Mouse (Mus musculus): ENCODE data around the gene Plk5. TPM values are rescaled to one million over a fixed set of nuclear protein-coding genes. Genes with fewer than 3 reads are reported as not detected.

The Plk5 gene
- total RNA-seq, 1 experiment, result 6.0 TPM

- Histone ChIP-seq H3K36me3 (ENCODE audit: control insufficient read depth, insufficient read depth, low read length, poor library complexity, severe bottlenecking) (peaks cover 4% of the 10 kb centered on the region; the same call in 1 of the 2 replicates), H3K27ac (ENCODE audit: insufficient read depth, low read depth, low read length, poor library complexity, severe bottlenecking) (0 out of 2 replicates have a peak overlapping the region, but pooled peaks have one; percentile 12), H3K4me1 (ENCODE audit: control insufficient read depth in 2 of 2, insufficient read depth in 2 of 2, low read length in 2 of 2, poor library complexity in 1 of 2) (peaks cover 2 to 27% of the 10 kb centered on the region in 2 experiments; a peak in 3 of 4 replicates), H3K4me3 (ENCODE audit: insufficient read depth in 1 of 2, low read depth in 1 of 2, low read length in 2 of 2, poor library complexity in 1 of 2, severe bottlenecking in 1 of 2) (no peak overlapping the region), H3K9me3 (ENCODE audit: control insufficient read depth, insufficient read depth, low read depth, low read length) (no peaks in the 10 kb centered on the region), H3K9ac (ENCODE audit: insufficient read depth, low read depth, low read length, poor library complexity, severe bottlenecking) (no peak overlapping the region)
- in situ Hi-C loops (cut with MboI; ENCODE audit: low sequenced_read_pairs in 2 of 2, unreplicated experiment in 2 of 2), result no loop called here
- no peak for DNase-seq (ENCODE audit: low read depth, low spot score)
- TF ChIP-seq ZNF384 (IDR thresholded peaks at IDR 0.05; ENCODE audit: low read depth, low read length), result no peak
- no peak for TF ChIP-seq ZC3H11A (IDR thresholded peaks at IDR 0.05; ENCODE audit: borderline replicate concordance, low read depth, low read length)
- TF ChIP-seq MAFK (IDR thresholded peaks at IDR 0.05; ENCODE audit: insufficient read depth, low read depth, low read length), result no peak
- TF ChIP-seq CHD2 (IDR thresholded peaks at IDR 0.05; ENCODE audit: low read depth, low read length), result no peak
- TF ChIP-seq HCFC1 (IDR thresholded peaks at IDR 0.05; ENCODE audit: borderline replicate concordance, insufficient read depth, low read length), result no peak
These were observed 20.0 kb upstream of the Plk5 start for GRCm38 (mm10) chr10:80336263-80336662.

GRCm38 (mm10) chr10:80339941-80340750 is 16.1 kb upstream of the Plk5 start:
- no peak overlapping the region for H3K4me3 ChIP-seq (ENCODE audit: insufficient read depth in 1 of 2, low read depth in 1 of 2, low read length in 2 of 2, poor library complexity in 1 of 2, severe bottlenecking in 1 of 2)
- H3K9me3 ChIP-seq (ENCODE audit: control insufficient read depth, insufficient read depth, low read depth, low read length), result no peaks in the 10 kb centered on the region
- H3K27ac ChIP-seq (ENCODE audit: insufficient read depth, low read depth, low read length, poor library complexity, severe bottlenecking), result no peak overlapping the region
- peak; percentile 88 for DNase-seq (ENCODE audit: low read depth, low spot score)
- H3K4me1 ChIP-seq (ENCODE audit: control insufficient read depth in 2 of 2, insufficient read depth in 2 of 2, low read length in 2 of 2, poor library complexity in 1 of 2), result peaks cover 2 to 36% of the 10 kb centered on the region in 2 experiments; a peak in 3 of 4 replicates
- H3K9ac ChIP-seq (ENCODE audit: insufficient read depth, low read depth, low read length, poor library complexity, severe bottlenecking), result peak overlapping the region; percentile 15; the same call in 1 of the 2 replicates
- no peak for TF ChIP-seq MAFK (IDR thresholded peaks at IDR 0.05; ENCODE audit: insufficient read depth, low read depth, low read length)
- no peak for TF ChIP-seq HCFC1 (IDR thresholded peaks at IDR 0.05; ENCODE audit: borderline replicate concordance, insufficient read depth, low read length)
- TF ChIP-seq ZNF384 (IDR thresholded peaks at IDR 0.05; ENCODE audit: low read depth, low read length), result no peak
- no peak for TF ChIP-seq CHD2 (IDR thresholded peaks at IDR 0.05; ENCODE audit: low read depth, low read length)
- TF ChIP-seq ZC3H11A (IDR thresholded peaks at IDR 0.05; ENCODE audit: borderline replicate concordance, low read depth, low read length), result no peak
- H3K36me3 ChIP-seq (ENCODE audit: control insufficient read depth, insufficient read depth, low read length, poor library complexity, severe bottlenecking), result peaks cover 4% of the 10 kb centered on the region; the same call in 1 of the 2 replicates
- in situ Hi-C loops (cut with MboI; ENCODE audit: low sequenced_read_pairs in 2 of 2, unreplicated experiment in 2 of 2), result no loop called here

GRCm38 (mm10) chr10:80341026-80341425 is 15.2 kb upstream of the Plk5 start:
- H3K36me3 ChIP-seq (ENCODE audit: control insufficient read depth, insufficient read depth, low read length, poor library complexity, severe bottlenecking), result no peaks in the 10 kb centered on the region
- in situ Hi-C loops (cut with MboI; ENCODE audit: low sequenced_read_pairs in 2 of 2, unreplicated experiment in 2 of 2), result no loop called here
- DNase-seq (ENCODE audit: low read depth, low spot score), result no peak
- no peaks in the 10 kb centered on the region for H3K9me3 ChIP-seq (ENCODE audit: control insufficient read depth, insufficient read depth, low read depth, low read length)
- H3K9ac ChIP-seq (ENCODE audit: insufficient read depth, low read depth, low read length, poor library complexity, severe bottlenecking), result no peak overlapping the region
- peak overlapping the region; percentile 32 to 70; a peak in 1 of 4 replicates for H3K4me3 ChIP-seq (ENCODE audit: insufficient read depth in 1 of 2, low read depth in 1 of 2, low read length in 2 of 2, poor library complexity in 1 of 2, severe bottlenecking in 1 of 2)
- H3K27ac ChIP-seq (ENCODE audit: insufficient read depth, low read depth, low read length, poor library complexity, severe bottlenecking), result no peak overlapping the region
- H3K4me1 ChIP-seq (ENCODE audit: control insufficient read depth in 2 of 2, insufficient read depth in 2 of 2, low read length in 2 of 2, poor library complexity in 1 of 2), result peaks cover 3 to 35% of the 10 kb centered on the region in 2 experiments; a peak in 3 of 4 replicates
- no peak for TF ChIP-seq MAFK (IDR thresholded peaks at IDR 0.05; ENCODE audit: insufficient read depth, low read depth, low read length)
- TF ChIP-seq CHD2 (IDR thresholded peaks at IDR 0.05; ENCODE audit: low read depth, low read length), result no peak
- TF ChIP-seq ZNF384 (IDR thresholded peaks at IDR 0.05; ENCODE audit: low read depth, low read length), result no peak
- no peak for TF ChIP-seq HCFC1 (IDR thresholded peaks at IDR 0.05; ENCODE audit: borderline replicate concordance, insufficient read depth, low read length)
- no peak for TF ChIP-seq ZC3H11A (IDR thresholded peaks at IDR 0.05; ENCODE audit: borderline replicate concordance, low read depth, low read length)

- Histone ChIP-seq H3K9me3 (ENCODE audit: control insufficient read depth, insufficient read depth, low read depth, low read length) (no peaks in the 10 kb centered on the region), H3K9ac (ENCODE audit: insufficient read depth, low read depth, low read length, poor library complexity, severe bottlenecking) (no peak overlapping the region; the same call in 1 of the 2 replicates), H3K4me3 (ENCODE audit: insufficient read depth in 1 of 2, low read depth in 1 of 2, low read length in 2 of 2, poor library complexity in 1 of 2, severe bottlenecking in 1 of 2) (peak overlapping the region; percentile 58 to 70), H3K4me1 (ENCODE audit: control insufficient read depth in 2 of 2, insufficient read depth in 2 of 2, low read length in 2 of 2, poor library complexity in 1 of 2) (peaks cover 2 to 33% of the 10 kb centered on the region in 2 experiments; a peak in 3 of 4 replicates), H3K36me3 (ENCODE audit: control insufficient read depth, insufficient read depth, low read length, poor library complexity, severe bottlenecking) (no peaks in the 10 kb centered on the region), H3K27ac (ENCODE audit: insufficient read depth, low read depth, low read length, poor library complexity, severe bottlenecking) (no peak overlapping the region)
- no peak for TF ChIP-seq MAFK (IDR thresholded peaks at IDR 0.05; ENCODE audit: insufficient read depth, low read depth, low read length)
- no peak for TF ChIP-seq ZNF384 (IDR thresholded peaks at IDR 0.05; ENCODE audit: low read depth, low read length)
- no peak for TF ChIP-seq CHD2 (IDR thresholded peaks at IDR 0.05; ENCODE audit: low read depth, low read length)
- TF ChIP-seq ZC3H11A (IDR thresholded peaks at IDR 0.05; ENCODE audit: borderline replicate concordance, low read depth, low read length), result no peak
- no peak for TF ChIP-seq HCFC1 (IDR thresholded peaks at IDR 0.05; ENCODE audit: borderline replicate concordance, insufficient read depth, low read length)
- in situ Hi-C loops (cut with MboI; ENCODE audit: low sequenced_read_pairs in 2 of 2, unreplicated experiment in 2 of 2), result no loop called here
- DNase-seq (ENCODE audit: low read depth, low spot score), result no peak
These were observed 14.6 kb upstream of the Plk5 start for GRCm38 (mm10) chr10:80341491-80342304.
